Mouse (Mus musculus): ENCODE results near the gene Lrfn3. TPM values are rescaled to one million over a fixed set of nuclear protein-coding genes. Genes with fewer than 3 reads are reported as not detected.

The Lrfn3 gene
- polyA plus RNA-seq, 1 experiment: 7.9 TPM

- DNase-seq (ENCODE audit: low spot score): no peak
Observed at GRCm38 (mm10) chr7:30346635-30347379, 15.8 kb downstream of the Lrfn3 start.

- no peak for DNase-seq (ENCODE audit: low spot score)
Observed at GRCm38 (mm10) chr7:30339432-30340109, 23.0 kb downstream of the Lrfn3 start.

DNA sequence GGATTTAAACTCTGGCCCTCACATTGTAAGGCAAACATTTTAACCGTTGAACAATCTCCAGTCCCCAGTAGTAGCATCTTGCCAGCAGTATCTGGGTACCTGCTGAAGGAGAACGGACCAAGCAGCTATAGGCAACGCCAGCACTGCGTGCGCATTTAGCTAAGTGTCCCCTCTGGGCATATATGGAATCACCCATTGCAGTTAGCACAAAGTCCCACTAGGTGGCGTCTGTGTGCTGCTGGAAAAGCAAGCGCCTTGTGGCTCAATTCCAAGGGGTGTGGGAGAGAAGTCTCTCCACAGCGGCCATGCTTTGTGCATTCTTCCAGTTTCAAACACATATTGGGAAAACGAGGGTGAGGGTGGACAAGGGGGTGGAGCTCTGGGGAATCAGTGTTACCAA, 26.2 kb downstream of the Lrfn3 start:
- DNase-seq (ENCODE audit: low spot score): peak; percentile 52

DNA sequence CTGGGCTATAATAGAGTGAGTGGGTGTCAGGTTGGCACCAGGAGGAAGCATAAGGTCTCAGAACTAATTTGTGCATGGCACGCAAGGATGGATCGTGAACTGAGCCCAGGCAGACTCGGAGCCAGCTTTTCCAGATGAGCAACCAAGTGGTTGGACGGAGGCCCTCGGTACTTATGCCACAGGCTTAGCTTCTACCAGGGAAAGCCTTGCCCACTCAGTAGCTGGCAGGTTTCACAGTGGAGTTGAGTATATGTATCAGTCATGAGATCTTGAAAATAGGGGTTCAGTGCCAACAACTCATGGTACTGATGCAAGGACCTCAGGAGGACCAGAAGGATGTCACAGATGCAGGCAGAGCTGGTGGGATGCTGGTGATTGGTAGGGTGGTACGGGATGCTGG, 26.9 kb downstream of the Lrfn3 start:
- no peak for DNase-seq (ENCODE audit: low spot score)

DNA sequence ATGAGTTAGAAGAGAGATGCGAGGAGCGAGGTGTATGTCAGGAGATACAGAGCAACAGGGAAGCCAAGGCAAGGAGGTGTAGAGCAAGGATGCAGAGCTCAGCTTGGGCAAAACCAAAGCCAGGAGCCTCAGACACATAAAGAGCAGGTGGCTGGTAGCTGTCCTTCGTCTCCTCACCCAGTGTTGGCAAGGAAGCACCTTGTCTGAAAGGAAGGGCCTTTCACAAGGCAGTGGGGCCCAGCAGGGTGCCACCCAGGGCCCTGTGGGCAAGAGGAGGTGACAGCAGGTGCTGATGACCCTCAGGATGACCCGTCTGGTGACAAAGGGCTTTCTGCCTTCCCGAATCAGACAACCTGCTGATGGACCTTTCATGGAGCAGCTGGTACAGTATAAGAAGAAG, 28.0 kb downstream of the Lrfn3 start:
- DNase-seq (ENCODE audit: low spot score): no peak

GRCm38 (mm10) chr7:30333436-30333835, 29.1 kb downstream of the Lrfn3 start:
- DNase-seq (ENCODE audit: low spot score): no peak

GRCm38 (mm10) chr7:30332622-30333259, 29.8 kb downstream of the Lrfn3 start:
- DNase-seq (ENCODE audit: low spot score): no peak

DNA sequence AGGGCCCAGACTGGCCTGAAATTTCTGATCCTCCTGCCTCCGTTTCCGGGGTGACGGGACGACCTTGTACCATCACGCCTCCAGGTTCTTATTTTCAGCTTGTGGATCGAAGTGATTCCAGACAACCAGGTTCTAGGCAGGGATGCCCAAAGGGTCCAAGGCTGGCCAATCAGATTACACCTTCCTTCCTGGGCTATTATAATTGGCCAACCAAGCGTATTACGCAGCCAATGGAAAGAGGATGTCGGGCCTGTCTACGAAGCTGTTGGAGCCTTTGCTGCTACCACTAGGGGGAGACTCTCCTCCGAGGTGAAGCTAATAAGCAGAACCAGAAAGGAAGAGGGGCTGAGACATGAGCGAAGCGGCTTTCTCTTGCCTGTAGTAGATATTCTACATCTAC, 30.7 kb downstream of the Lrfn3 start:
- no peak for DNase-seq (ENCODE audit: low spot score)

GRCm38 (mm10) chr7:30328379-30328778, 34.2 kb downstream of the Lrfn3 start:
- no peak for DNase-seq (ENCODE audit: low spot score)

GRCm38 (mm10) chr7:30327140-30327539, 35.4 kb downstream of the Lrfn3 start:
- no peak for DNase-seq (ENCODE audit: low spot score)

- DNase-seq (ENCODE audit: low spot score): no peak
Observed at GRCm38 (mm10) chr7:30326427-30326826, 36.1 kb downstream of the Lrfn3 start.

- DNase-seq (ENCODE audit: low spot score): no peak
Observed at GRCm38 (mm10) chr7:30325364-30325763, 37.2 kb downstream of the Lrfn3 start.

DNA sequence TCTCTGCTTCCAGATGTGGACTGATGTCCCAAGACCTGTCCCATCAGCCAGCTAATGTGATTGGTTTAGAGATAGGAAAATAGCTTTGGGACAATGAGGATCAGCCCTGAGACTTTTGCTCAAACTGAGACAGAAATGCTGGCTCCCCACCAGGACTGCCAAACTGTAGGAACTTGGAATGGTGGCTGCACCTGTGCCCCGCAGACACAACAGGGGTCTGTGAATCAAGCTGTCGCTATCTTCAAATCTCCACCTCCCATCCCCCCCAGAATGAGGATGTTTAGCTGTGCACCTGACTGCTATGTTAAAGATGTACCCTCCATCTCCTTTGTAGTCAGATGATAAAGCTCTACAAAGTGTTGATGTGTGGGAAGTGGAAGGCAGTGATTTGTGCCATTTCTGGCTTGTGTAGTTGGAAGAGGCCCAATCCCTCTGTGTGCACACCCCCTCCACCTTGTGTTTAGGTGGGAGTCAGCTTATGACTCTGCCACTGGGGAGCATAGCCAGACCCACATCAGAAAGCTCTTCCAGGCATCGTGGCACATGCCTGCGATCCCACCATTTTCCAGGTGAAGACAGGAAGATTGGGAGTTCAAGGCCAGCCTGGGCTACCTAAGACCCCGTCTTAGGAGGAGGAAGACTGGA, 38.1 kb downstream of the Lrfn3 start:
- DNase-seq (ENCODE audit: low spot score): no peak

DNA sequence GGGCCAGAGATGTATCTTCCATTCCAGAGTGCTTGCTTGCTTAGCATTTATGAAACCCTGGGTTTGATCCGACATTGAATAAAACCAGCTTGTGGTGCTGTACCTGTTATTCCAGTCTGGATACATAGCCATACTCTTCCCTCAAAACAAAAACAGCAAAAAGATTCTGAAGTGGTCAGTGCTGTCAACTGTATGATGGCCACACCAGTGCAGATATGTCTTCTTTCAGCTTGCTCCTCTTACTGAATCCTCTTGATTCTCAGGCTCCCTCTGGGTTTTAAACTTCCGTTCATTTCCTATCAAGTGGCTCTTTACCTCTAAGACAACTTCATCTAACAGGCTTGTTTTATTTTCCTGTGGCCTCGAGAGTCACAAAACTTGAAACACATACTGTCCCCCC, 38.8 kb downstream of the Lrfn3 start, which contains the start of gene Sdhaf1:
Sdhaf1 (minus strand) TSS at position 101 of the 400 bp plus-strand sequence.
- DNase-seq (ENCODE audit: low spot score): no peak

GRCm38 (mm10) chr7:30322865-30323264, 39.7 kb downstream of the Lrfn3 start:
- no peak for DNase-seq (ENCODE audit: low spot score)

DNA sequence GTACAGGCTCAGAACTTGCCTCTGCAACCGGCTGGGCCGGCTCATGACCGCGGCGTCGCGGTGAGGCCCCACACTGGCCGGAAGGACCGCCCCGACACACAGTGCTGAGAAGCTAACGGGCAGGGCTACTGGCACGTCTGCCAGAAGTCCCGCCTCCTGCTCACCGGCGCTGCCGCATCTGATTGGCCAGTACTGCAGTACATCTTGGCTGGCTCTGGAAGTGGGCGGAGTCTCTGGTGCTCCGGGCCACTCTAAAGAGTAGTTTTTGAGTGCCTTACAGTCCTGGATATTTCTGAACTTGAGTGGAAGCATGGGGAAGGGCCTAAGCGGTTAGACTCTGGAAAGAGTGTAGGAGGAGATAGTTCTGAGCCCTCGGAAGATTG, 40.3 kb downstream of the Lrfn3 start:
- peak; percentile 94 for DNase-seq (ENCODE audit: low spot score)

- DNase-seq (ENCODE audit: low spot score): no peak
Observed at GRCm38 (mm10) chr7:30321539-30322284, 40.9 kb downstream of the Lrfn3 start, which contains the start of gene E130208F15Rik. TSS of gene E130208F15Rik (plus strand) at chr7:30321740.

DNA sequence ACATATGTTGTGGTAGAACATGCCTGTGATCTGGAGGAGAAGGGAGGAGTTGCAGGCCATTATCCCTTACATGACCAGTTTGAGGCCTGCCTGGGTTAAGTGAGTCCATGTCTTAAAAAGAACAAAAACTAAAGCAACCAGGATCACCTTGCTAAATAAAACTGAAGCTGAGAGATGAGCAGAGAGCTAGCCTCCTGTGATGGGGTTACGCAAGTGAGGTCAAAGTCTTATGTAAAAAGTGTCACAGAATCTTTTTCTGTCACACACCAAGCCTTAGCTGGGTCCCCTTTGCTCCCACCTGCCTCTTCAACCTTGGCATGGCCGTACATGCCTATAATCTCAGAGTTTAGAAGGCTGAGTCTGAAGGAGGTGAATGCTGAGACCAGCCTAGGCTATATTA, 41.6 kb downstream of the Lrfn3 start:
- DNase-seq (ENCODE audit: low spot score): no peak

DNA sequence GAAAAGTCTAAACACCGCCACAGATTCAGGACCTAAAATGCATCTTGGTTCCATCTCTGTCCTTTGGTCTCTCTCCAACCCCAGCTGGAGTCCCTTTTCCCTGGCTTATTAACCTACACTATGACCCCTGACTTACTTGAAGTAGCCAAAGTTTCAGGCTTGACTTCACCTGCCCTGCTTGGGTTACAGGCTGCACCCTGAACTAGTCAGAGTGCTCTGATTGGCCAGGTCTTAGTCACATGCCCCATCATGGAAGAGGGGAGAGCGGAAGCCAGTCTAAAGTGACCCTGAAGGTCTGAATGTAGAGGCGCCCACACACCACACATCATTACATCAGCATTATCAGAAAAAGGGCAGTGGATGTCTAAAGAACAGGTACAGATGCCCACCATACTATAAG, 44.4 kb downstream of the Lrfn3 start:
- no peak for DNase-seq (ENCODE audit: low spot score)

DNA sequence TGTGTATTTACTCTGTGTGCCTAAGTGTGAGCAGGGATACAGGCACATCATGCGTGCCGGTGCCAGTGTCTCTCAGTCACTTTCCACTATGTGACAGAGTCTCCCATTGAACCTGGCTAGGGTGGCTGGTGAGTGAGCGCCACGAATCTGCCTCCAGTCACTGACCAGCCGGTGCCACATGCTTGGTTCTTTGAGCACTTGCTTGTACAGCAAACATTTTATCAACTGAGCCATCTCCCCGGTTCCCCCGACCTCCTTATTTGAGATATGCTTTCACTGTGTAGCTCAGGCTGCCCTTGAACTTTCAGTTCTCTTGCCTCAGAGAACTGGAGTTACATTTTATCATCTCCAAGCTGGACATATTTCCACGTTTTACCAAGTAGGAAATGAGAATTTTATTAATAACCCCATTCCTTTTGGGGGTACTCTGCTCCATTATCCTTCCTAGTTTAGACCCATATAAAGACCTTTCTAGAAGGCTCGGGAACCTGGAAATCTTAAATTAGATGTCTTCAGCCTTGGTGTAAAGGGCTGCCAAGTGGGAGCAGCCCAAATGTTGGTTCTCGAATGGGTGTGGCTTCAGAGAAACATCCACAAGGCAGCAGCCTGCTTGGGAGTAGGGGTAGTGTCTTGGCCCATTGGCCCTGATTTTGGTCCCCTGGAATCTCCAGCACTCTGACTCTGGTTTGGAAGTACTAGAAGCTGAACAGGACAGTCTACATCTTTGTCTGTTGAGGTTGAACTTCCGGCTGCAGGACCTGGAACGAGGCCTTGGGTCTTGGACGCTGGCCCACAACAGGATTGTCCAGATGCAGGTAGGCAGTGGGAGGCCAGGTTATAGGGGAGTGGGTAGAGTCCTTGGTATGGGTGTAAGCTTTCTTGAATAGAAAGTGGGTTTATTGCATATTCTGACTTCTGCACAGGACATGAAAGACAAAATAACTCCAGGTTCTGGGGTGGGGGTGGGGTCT, 46.7 kb downstream of the Lrfn3 start:
- DNase-seq (ENCODE audit: low spot score): no peak

All from urinary bladder, adult 2 months (tissue).